Mouse (Mus musculus) megakaryocyte, embryonic 14.5 days (primary cell): Measurements from ENCODE around the gene Psmc1.

Source experiments
- FLI1 ChIP-seq: IDR thresholded peaks from 2 replicates; pipeline ENCODE4 v1.6.1; 2012; ENCODE audit warnings: low read length, inconsistent platforms, mixed read lengths
- GATA1 ChIP-seq: IDR thresholded peaks from 3 replicates; pipeline ENCODE4 v1.6.1; 2012; ENCODE audit warnings: mixed read lengths, low read length, inconsistent platforms, borderline replicate concordance

DNA sequence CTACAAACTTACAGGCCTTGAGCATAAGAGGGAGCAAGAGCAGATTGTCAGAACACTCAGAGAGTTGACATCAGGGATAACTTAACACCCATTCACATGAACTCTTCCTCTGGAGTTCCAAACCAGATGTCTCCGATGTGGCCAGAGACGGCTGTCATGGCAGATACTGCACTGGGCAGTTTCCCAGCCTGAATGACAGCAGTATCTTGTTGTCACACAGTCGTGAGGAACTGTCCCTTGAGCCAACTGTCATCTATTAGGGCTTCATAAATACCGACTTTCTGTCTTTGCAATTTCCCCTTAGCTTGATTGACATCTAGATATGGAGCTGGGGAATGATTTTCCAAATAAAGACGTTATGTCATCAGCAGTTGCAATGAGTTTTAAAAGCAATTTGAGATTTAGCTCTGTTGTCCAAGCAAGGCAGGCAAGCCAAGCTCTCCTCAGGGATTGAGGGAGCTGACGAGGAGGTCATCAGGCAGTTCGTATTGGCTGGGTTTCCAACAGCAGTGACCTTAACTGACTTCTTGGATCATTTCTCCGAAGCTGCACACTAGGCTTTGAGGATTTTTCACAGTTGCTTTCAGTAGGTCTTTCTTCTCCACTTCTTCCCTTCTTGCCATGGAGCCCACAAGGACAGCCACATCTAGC, 30.2 kb upstream of the Psmc1 start:
- no peak for TF ChIP-seq GATA1
- TF ChIP-seq FLI1 = no peak
